Mouse (Mus musculus) neural tube, embryonic 14.5 days (tissue): ENCODE measurements around the gene Rhobtb3. TPM values are rescaled to one million over a fixed set of nuclear protein-coding genes. Genes with fewer than 3 reads are reported as not detected.
"Not testable (repeated sequence)": the region's sequence is repeated elsewhere in the genome, so short reads cannot be mapped to it uniquely, and the experiment has no call there.

ENCODE experiments used
- ATAC-seq: fragments of 200-750 bp; cut with Nextera tagmentation; 2 replicates; pipeline ENCODE4 v1.8.0; 2017; ENCODE audit warnings: low read depth, mild to moderate bottlenecking, moderate TSS enrichment, moderate library complexity
- H3K27ac ChIP-seq: fragments of 300-500 bp; sonication (generic); 2 replicates; pipeline ENCODE4 v1.5.1; 2014; ENCODE audit warnings: low read depth, mild to moderate bottlenecking, control low read depth, low read length, moderate library complexity, mixed read lengths
- H3K27me3 ChIP-seq: fragments of 300-500 bp; sonication (generic); 2 replicates; pipeline ENCODE4 v1.6.1; 2014; ENCODE audit warnings: low read length; ENCODE audit not compliant: control insufficient read depth, insufficient read depth
- H3K36me3 ChIP-seq: fragments of 300-500 bp; sonication (generic); 2 replicates; pipeline ENCODE4 v1.6.1; 2014; ENCODE audit warnings: low read length, mixed read lengths; ENCODE audit not compliant: control insufficient read depth, insufficient read depth
- H3K4me1 ChIP-seq: fragments of 300-500 bp; sonication (generic); 2 replicates; pipeline ENCODE4 v1.6.1; 2014; ENCODE audit warnings: low read length; ENCODE audit not compliant: control insufficient read depth, insufficient read depth
- H3K4me2 ChIP-seq: fragments of 300-500 bp; sonication (generic); 2 replicates; pipeline ENCODE4 v1.6.1; 2014; ENCODE audit warnings: mild to moderate bottlenecking, low read depth, low read length, control low read depth
- H3K4me3 ChIP-seq: fragments of 300-500 bp; sonication (generic); 2 replicates; pipeline ENCODE4 v1.5.1; 2014; ENCODE audit warnings: low read depth, low read length, control low read depth, mixed read lengths
- H3K9ac ChIP-seq: fragments of 300-500 bp; sonication (generic); replicated peaks from 2 replicates; pipeline ENCODE4 v1.6.1; 2014; ENCODE audit warnings: low read depth, mild to moderate bottlenecking, control low read depth, low read length, mixed read lengths
- H3K9me3 ChIP-seq: fragments of 300-500 bp; sonication (generic); 2 replicates; pipeline ENCODE4 v1.6.1; 2016; ENCODE audit warnings: low read length; ENCODE audit not compliant: control insufficient read depth
- WGBS: fragments of 180-500 bp; shearing (Covaris S2); extraction: QIAGEN DNeasy Blood & Tissue Kit; methylation state at CpG from one replicate; pipeline ENCODE4 v1.1.7; 2014; 5-methylcytosine and 5-hydroxymethylcytosine counted together
- polyA plus RNA-seq: library from polyadenylated mRNA; unstranded; fragments of >200 nt; fragmentation: Nextera tagmentation; extraction: Ambion mirVana; gene quantifications from 2 replicates; pipeline ENCODE4 v1.2.1, GENCODE M21; 2014

Gene Rhobtb3
- polyA plus RNA-seq, 1 experiment from 2014 or later = 29.3 TPM

GRCm38 (mm10) chr13:75832697-75833096 is 111.0 kb downstream of the Rhobtb3 start:
- Histone ChIP-seq H3K27ac (no peak overlapping the region), H3K4me1 (no peaks in the 10 kb centered on the region), H3K9me3 (no peaks in the 10 kb centered on the region), H3K36me3 (no peaks in the 10 kb centered on the region), H3K4me2 (no peak overlapping the region), H3K9ac (no peak overlapping the region), H3K4me3 (no peak overlapping the region), H3K27me3 (no peaks in the 10 kb centered on the region)
- no peak for ATAC-seq

- no peaks in the 10 kb centered on the region for H3K27me3 ChIP-seq
- no peak overlapping the region for H3K4me2 ChIP-seq
- no peak overlapping the region for H3K27ac ChIP-seq
- H3K9ac ChIP-seq = no peak overlapping the region
- H3K36me3 ChIP-seq = no peaks in the 10 kb centered on the region
- ATAC-seq = no peak
- WGBS = 89% methylated on average over 6 of the region's 6 CpGs
- no peak overlapping the region for H3K4me3 ChIP-seq
- no peaks in the 10 kb centered on the region for H3K4me1 ChIP-seq
- H3K9me3 ChIP-seq = no peaks in the 10 kb centered on the region
Measured at GRCm38 (mm10) chr13:75831710-75832109, 112.0 kb downstream of the Rhobtb3 start.

GRCm38 (mm10) chr13:75830708-75831107 is 113.0 kb downstream of the Rhobtb3 start:
- Histone ChIP-seq H3K27ac (no peak overlapping the region), H3K9me3 (no peaks in the 10 kb centered on the region), H3K36me3 (no peaks in the 10 kb centered on the region), H3K27me3 (no peaks in the 10 kb centered on the region), H3K4me1 (no peaks in the 10 kb centered on the region), H3K4me3 (no peak overlapping the region), H3K4me2 (no peak overlapping the region), H3K9ac (no peak overlapping the region)
- no peak for ATAC-seq
- 88% methylated on average over 1 of the region's 1 CpGs for WGBS

- H3K9me3 ChIP-seq = no peaks in the 10 kb centered on the region
- H3K27me3 ChIP-seq = no peaks in the 10 kb centered on the region
- WGBS = 97% methylated on average over 1 of the region's 1 CpGs
- H3K4me1 ChIP-seq = no peaks in the 10 kb centered on the region
- H3K4me3 ChIP-seq = no peak overlapping the region
- no peaks in the 10 kb centered on the region for H3K36me3 ChIP-seq
- H3K4me2 ChIP-seq = no peak overlapping the region
- no peak overlapping the region for H3K27ac ChIP-seq
- ATAC-seq = no peak
- no peak overlapping the region for H3K9ac ChIP-seq
Measured at GRCm38 (mm10) chr13:75825388-75825787, 118.3 kb downstream of the Rhobtb3 start.

- Histone ChIP-seq H3K36me3 (no peaks in the 10 kb centered on the region), H3K27ac (no peak overlapping the region), H3K9ac (no peak overlapping the region), H3K27me3 (no peaks in the 10 kb centered on the region), H3K4me3 (no peak overlapping the region), H3K9me3 (no peaks in the 10 kb centered on the region), H3K4me1 (no peaks in the 10 kb centered on the region), H3K4me2 (no peak overlapping the region)
- ATAC-seq = no peak
- WGBS = 82% methylated on average over 5 of the region's 5 CpGs
Measured at GRCm38 (mm10) chr13:75824611-75825319, 119.0 kb downstream of the Rhobtb3 start.

GRCm38 (mm10) chr13:75823201-75823600 is 120.5 kb downstream of the Rhobtb3 start:
- no peak overlapping the region for H3K4me2 ChIP-seq
- no peaks in the 10 kb centered on the region for H3K36me3 ChIP-seq
- no peaks in the 10 kb centered on the region for H3K4me1 ChIP-seq
- H3K27me3 ChIP-seq = no peaks in the 10 kb centered on the region
- no peak overlapping the region for H3K27ac ChIP-seq
- H3K4me3 ChIP-seq = no peak overlapping the region
- no peak for ATAC-seq
- H3K9ac ChIP-seq = no peak overlapping the region
- 94% methylated on average over 9 of the region's 9 CpGs for WGBS
- no peaks in the 10 kb centered on the region for H3K9me3 ChIP-seq

GRCm38 (mm10) chr13:75822366-75822765 is 121.4 kb downstream of the Rhobtb3 start:
- H3K9me3 ChIP-seq, H3K9ac ChIP-seq, H3K27ac ChIP-seq, H3K27me3 ChIP-seq, H3K4me2 ChIP-seq, H3K4me3 ChIP-seq, H3K4me1 ChIP-seq, ATAC-seq, H3K36me3 ChIP-seq: not testable (repeated sequence)
- WGBS = 93% methylated on average over 4 of the region's 4 CpGs

GRCm38 (mm10) chr13:75819898-75820297 is 123.8 kb downstream of the Rhobtb3 start:
- no peaks in the 10 kb centered on the region for H3K9me3 ChIP-seq
- no peak overlapping the region for H3K9ac ChIP-seq
- H3K4me3 ChIP-seq = no peak overlapping the region
- ATAC-seq = no peak
- no peaks in the 10 kb centered on the region for H3K36me3 ChIP-seq
- no peak overlapping the region for H3K27ac ChIP-seq
- no peaks in the 10 kb centered on the region for H3K4me1 ChIP-seq
- no peak overlapping the region for H3K4me2 ChIP-seq
- H3K27me3 ChIP-seq = no peaks in the 10 kb centered on the region
